Mouse (Mus musculus): ENCODE data around the gene Enah.

Gene Enah

DNA sequence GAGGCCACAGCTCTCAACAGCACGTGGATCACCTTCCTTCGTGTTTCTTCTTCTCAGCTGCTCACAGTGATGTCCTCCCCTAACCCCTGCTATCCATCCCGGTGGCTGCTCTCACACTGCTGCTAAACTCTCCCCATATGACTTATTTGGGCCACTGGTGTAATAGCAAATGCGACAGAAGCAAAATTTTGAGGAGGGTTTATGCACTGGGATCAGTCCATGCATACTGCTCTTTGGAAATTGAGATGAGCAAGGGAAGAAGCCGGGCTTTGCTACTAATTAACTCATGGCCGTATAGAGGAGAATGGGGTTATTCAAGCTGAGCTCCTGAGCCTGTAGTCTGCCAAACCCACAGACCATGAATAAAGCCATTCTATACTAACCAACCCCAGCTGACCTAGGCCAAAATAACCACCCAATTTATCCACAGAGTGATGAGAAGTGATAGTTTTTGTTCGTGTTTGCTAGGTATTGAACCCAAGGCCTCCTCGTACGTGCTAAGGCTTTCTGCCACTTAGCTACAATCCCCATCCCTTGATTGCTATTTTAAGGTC, 7.7 kb upstream of the Enah start:
- in situ Hi-C loops (cut with MboI): no loop called here

DNA sequence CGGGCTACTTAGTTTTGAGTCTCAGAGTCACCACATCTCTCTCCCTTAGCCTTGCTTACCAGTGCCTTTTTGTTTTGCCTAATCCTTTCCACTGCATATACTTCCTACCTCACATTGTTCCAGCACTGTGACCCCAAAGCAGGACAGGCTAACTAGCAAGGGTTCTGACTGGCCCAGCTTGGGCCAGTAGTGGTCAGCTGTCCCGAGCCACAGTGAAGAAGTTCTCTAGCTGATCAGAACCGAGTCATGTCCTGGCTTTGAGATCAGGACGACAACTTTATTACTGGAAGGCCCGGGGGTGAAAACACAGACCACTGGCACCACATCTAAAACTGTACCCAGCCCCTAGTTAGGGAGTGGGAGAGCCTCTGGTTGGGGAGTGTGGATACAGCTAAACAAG, 7.0 kb upstream of the Enah start:
- in situ Hi-C loops (cut with MboI): no loop called here

DNA sequence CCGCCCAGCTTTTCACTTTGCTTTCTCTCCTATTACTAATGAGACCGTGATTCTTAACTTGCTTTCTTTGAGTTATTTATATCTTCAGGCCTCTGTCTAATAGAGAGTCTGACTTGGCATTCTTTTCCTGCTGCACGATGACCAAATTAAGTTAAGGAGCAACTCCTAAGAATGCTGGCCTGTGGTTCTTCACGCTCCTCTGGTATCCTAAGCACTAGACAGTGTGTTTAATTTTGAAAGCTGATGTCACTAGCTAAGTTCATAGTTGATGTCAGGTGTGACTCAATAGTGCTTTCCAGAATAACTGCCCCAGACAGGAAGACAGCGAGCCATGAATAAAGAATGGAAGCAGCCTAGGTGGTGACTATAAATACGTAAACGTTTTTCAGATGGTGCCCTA, 6.3 kb upstream of the Enah start:
- in situ Hi-C loops (cut with MboI): no loop called here

- in situ Hi-C loops (cut with MboI): no loop called here
These were observed 2.0 kb upstream of the Enah start for GRCm38 (mm10) chr1:182021691-182022299.

GRCm38 (mm10) chr1:182020831-182021460, 1.2 kb upstream of the Enah start:
- in situ Hi-C loops (cut with MboI): no loop called here

DNA sequence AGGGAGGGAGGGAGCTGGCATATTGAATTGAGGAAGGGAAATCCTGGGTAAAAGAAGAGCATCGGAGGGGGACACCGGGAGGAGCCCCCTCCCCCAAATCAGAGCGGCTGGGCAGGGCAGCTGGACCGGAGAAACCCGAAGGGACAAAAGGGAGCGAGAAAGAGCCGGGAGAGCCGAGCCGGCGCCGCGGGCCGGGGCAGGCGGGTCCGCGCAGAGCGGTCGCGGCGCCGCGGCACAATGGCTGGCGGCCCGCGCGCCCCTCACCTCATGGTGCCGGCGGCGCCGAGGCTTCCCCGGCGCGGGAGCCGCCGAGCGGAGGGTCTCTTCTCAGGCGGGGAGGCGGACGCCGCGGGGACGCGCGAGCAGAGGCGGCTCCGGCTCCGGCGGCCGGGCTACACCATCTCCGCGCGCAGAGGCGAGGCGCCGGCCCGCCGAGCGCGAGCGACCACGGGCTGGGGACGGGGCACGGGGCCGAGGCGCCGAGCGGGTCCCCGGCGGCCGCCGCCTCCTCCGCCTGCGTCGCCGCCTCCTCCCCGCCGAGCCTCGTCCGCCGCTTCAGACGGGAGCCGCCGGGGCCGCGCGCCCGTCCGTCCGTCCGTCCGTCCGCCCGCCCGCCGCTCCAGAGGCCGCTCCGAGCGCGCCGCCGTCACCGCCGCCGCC, 394 bp downstream of the Enah start:
- in situ Hi-C loops (cut with MboI): no loop called here

GRCm38 (mm10) chr1:182018397-182019265, 1.2 kb downstream of the Enah start:
- in situ Hi-C loops (cut with MboI): no loop called here

DNA sequence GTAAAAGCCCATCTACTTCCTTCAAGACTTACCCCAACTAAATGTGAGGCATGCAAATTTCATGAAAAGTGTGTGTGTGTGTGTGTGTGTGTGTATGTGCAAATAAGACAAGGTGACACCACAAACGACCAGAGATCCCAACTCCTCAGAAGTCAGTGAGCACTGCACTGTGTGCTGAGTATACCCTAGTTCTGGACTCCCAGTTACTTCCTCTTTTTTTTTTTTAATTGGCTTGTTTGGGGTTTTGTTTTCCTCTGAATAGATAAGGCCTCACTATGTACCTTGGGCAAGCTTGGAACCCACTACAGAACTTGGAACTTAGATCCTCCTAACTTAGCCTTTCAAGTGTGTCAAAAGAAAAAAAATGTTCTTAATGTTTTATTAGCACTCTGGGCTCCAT, 14.0 kb downstream of the Enah start:
- in situ Hi-C loops (cut with MboI): no loop called here

DNA sequence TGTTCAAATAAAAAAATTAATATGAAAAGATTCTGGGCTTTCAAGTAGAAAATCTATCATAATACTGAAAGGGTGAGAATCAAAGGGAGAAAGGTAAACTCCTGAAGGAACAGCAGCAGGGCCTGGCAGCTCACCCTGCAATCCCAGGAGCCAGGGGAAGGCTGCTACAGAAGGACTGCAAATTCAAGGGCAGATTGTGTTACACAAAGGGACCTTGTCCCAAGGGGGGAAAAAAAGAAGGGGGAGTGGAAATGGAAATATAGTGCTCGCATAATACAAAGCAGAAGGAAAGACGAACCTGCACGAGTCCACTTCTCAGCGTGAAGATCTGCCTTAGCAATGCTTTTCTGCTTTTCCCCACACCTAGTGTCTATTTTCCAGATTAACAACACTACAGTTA, 21.1 kb downstream of the Enah start:
- in situ Hi-C loops (cut with MboI): no loop called here

GRCm38 (mm10) chr1:181997791-181998190, 22.0 kb downstream of the Enah start:
- in situ Hi-C loops (cut with MboI): no loop called here

- in situ Hi-C loops (cut with MboI): no loop called here
These were observed 26.2 kb downstream of the Enah start for GRCm38 (mm10) chr1:181993597-181993996.

DNA sequence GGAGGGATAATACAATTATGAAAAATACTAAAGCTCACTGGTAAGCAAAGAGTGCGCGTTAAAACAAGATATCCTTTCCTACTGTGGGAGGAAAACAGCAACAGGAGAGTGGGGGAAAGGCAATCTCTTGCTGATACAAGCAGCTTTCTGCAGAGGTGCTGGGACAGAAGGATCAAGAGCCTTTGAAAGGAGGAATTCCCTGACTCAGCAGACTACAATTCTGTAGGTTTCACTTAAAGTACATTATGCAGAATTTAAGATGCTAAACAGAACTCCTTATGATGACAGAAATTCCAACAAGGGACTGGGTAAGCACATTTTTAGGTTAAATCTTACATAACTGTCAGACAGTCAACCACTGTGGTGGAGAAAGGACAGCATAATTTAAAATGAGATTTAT, 31.4 kb downstream of the Enah start:
- in situ Hi-C loops (cut with MboI): no loop called here

- in situ Hi-C loops (cut with MboI): no loop called here
These were observed 32.6 kb downstream of the Enah start for GRCm38 (mm10) chr1:181987226-181987625.

- in situ Hi-C loops (cut with MboI): no loop called here
These were observed 33.9 kb downstream of the Enah start for GRCm38 (mm10) chr1:181985880-181986279.

DNA sequence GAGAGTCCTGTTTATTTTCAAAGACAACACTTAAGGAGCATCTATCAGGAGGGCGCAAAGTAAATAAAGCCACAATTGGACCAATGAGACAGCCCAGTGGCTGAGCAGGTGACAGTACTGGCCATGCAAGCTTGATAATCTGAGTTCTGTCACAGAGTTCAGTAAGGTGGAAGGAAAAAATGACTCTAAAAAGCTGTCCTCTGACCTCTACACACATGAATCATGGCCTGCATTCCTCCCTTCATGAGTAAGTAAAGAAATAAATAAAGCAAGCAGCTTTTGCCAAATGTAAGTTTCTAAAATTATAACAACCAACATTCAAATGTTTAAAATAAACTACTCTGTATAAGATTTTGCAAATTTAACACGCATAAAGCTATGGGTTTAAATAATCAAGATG, 35.0 kb downstream of the Enah start:
- in situ Hi-C loops (cut with MboI): no loop called here

DNA sequence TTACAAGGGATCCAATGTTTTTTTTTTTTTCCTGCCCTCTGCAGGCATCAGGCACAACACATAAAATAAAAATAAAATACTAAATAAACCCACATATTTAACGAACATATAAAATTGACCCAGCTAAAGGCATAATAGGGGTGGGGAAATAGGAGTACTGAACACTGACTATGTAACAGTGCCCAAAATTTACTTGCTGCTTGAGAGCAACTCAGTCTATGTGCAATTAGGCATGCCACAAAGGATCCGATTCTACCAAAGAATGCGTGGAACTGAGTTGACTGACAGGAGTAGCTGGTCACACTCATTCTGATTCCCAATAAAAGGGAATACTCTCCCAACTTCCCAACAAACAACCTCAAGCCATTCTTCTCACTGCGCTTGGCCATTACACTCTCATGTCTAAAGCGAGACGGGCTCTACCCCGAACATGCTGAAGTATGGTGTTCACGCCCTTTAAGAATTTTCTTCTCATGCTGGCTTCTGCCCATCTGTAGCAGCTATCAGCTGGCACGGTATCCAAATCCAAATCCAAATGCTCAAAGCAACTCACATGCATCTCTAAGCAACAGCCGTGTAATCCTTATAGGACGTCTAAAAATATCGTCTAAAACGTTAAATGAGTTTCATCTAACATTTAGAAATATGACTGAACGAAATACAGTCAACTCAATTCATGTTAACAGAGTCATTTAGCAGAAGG, 39.6 kb downstream of the Enah start:
- in situ Hi-C loops (cut with MboI): no loop called here

DNA sequence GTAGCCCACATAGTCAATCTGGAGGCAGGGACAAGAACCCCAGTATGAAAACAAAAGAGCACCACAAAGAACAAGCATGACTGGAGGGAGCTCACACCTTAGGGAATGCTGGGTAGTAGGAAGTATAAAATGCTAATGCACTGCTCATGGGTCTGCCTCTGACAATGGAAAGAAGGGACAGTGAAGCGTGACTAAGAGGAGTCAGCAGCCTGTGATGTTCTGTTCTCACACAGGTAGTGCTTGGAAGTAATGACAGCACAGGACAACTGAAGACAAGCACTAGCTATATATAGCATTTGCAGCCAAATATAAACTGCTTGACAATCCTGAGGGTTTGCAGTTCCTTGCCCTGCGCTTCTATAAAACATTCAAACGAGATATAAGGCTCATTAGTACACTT, 44.3 kb downstream of the Enah start:
- in situ Hi-C loops (cut with MboI): no loop called here

DNA sequence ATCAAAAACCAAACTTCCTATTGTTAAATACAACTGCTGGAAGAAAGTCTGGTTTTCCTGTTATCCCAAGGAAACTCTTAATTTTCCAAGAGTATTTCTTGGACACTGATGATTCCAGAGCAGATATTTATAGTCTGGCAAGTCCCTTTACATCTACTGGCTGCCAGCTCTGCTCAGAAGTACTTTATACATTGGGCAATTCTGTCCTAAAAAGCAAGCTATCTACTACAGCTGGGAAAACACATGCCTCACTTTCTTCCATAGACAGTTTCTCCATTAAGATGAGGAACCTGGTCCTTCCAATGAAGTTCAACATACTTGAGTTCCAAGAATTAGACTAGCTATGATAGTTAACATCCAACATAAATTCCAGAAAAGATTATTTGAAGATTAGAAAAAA, 44.9 kb downstream of the Enah start:
- in situ Hi-C loops (cut with MboI): no loop called here

DNA sequence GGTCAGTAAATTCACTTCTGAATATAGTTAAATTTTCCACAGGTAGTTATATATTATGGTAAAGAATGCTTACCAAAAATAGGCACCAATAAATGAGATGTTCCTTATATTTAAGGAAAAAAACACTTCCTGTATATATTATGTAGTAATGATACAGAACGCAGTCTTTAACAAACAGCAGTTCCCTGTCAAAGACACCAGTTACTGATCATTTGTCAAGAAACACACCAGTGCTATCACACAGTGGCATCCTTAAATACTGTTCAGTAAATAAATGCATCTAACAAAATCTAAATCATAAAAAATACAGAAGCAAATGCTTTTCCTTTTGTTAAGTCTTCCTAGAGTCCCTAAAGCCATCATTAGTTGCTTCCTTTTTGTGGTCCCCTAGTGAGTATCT, 54.5 kb downstream of the Enah start:
- in situ Hi-C loops (cut with MboI): no loop called here

- in situ Hi-C loops (cut with MboI): no loop called here
These were observed 56.0 kb downstream of the Enah start for GRCm38 (mm10) chr1:181963827-181964226.

- in situ Hi-C loops (cut with MboI): no loop called here
These were observed 56.4 kb downstream of the Enah start for GRCm38 (mm10) chr1:181963351-181963750.

DNA sequence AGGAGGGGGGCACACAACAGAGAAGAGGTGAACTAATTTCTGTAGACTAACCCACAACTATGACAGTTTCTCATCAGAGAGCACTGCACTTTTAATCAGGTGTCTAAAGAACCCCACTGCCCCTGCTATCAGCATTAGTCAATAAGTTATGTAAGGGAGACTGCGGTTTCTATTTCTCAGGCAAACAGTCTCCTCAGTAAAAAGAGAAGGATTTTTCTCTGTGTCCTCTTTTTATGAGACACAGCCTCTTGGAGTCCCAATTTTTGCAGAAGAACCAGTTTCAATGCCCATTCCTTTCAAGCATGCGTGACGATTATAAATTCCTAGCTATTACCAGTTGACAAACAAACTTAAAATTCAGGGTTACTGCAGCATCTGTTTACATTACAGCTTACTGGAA, 59.4 kb downstream of the Enah start:
- in situ Hi-C loops (cut with MboI): no loop called here

Data from mature B cell (primary cell).